Mouse (Mus musculus) midbrain, embryonic 14.5 days (tissue): ENCODE data around the gene Dpysl4. TPM values are rescaled to one million over a fixed set of nuclear protein-coding genes. Genes with fewer than 3 reads are reported as not detected.

ENCODE experiments used
- ATAC-seq: fragments of 200-750 bp; cut with Nextera tagmentation; 2 replicates; pipeline ENCODE4 v1.8.0; 2017; ENCODE audit warnings: moderate number of reproducible peaks, moderate library complexity; ENCODE audit not compliant: low FRiP score, low TSS enrichment
- DNase-seq: peaks from one replicate; pipeline ENCODE4 v3.0.0-alpha.2; 2015
- H3K27ac ChIP-seq: fragments of 300-500 bp; sonication (generic); replicated peaks from 2 replicates; pipeline ENCODE4 v1.5.1; 2014; ENCODE audit warnings: mild to moderate bottlenecking, low read depth, low read length, moderate library complexity
- H3K27me3 ChIP-seq: fragments of 300-500 bp; sonication (generic); 2 replicates; pipeline ENCODE4 v1.6.1; 2014; ENCODE audit warnings: low read length, control low read depth, mixed read lengths; ENCODE audit not compliant: control insufficient read depth, insufficient read depth
- H3K36me3 ChIP-seq: fragments of 300-500 bp; sonication (generic); 2 replicates; pipeline ENCODE4 v1.6.1; 2014; ENCODE audit warnings: low read length, control low read depth; ENCODE audit not compliant: control insufficient read depth, insufficient read depth
- H3K4me1 ChIP-seq: fragments of 300-500 bp; sonication (generic); 2 replicates; pipeline ENCODE4 v1.6.1; 2014; ENCODE audit warnings: mild to moderate bottlenecking, antibody characterized with exemption, low read length, control low read depth; ENCODE audit not compliant: control insufficient read depth, insufficient read depth
- H3K4me2 ChIP-seq: fragments of 300-500 bp; sonication (generic); 2 replicates; pipeline ENCODE4 v1.6.1; 2014; ENCODE audit warnings: mild to moderate bottlenecking, low read length, moderate library complexity
- H3K4me3 ChIP-seq: fragments of 300-500 bp; sonication (generic); replicated peaks from 2 replicates; pipeline ENCODE4 v1.5.1; 2014; ENCODE audit warnings: low read depth, low read length
- H3K9ac ChIP-seq: fragments of 300-500 bp; sonication (generic); replicated peaks from 2 replicates; pipeline ENCODE4 v1.6.1; 2014; ENCODE audit warnings: mild to moderate bottlenecking, low read length, moderate library complexity
- H3K9me3 ChIP-seq: fragments of 300-500 bp; sonication (generic); 2 replicates; pipeline ENCODE4 v1.6.1; 2016; ENCODE audit warnings: low read length, control low read depth, mixed read lengths; ENCODE audit not compliant: control insufficient read depth
- WGBS: fragments of 180-500 bp; shearing (Covaris S2); extraction: QIAGEN DNeasy Blood & Tissue Kit; methylation state at CpG from one replicate; pipeline ENCODE4 v1.1.7; 2014; 5-methylcytosine and 5-hydroxymethylcytosine counted together
- polyA plus RNA-seq: library from polyadenylated mRNA; unstranded; fragments of >200 nt; fragmentation: Nextera tagmentation; extraction: Ambion mirVana; gene quantifications from 2 replicates; pipeline ENCODE4 v1.2.1, GENCODE M21; 2014

The Dpysl4 gene
- polyA plus RNA-seq, 1 experiment from 2014 or later = 215 TPM

- Histone ChIP-seq H3K9ac (no peak overlapping the region), H3K4me3 (no peak overlapping the region), H3K4me2 (no peak overlapping the region), H3K27me3 (no peaks in the 10 kb centered on the region), H3K4me1 (peaks cover 11% of the 10 kb centered on the region), H3K27ac (no peak overlapping the region), H3K36me3 (peaks cover 82% of the 10 kb centered on the region), H3K9me3 (no peaks in the 10 kb centered on the region)
- 93% methylated on average over 5 of the region's 5 CpGs for WGBS
- ATAC-seq (no peak), DNase-seq (no peak)
Measured at GRCm38 (mm10) chr7:139093124-139093523, 7.3 kb downstream of the Dpysl4 start.

DNA sequence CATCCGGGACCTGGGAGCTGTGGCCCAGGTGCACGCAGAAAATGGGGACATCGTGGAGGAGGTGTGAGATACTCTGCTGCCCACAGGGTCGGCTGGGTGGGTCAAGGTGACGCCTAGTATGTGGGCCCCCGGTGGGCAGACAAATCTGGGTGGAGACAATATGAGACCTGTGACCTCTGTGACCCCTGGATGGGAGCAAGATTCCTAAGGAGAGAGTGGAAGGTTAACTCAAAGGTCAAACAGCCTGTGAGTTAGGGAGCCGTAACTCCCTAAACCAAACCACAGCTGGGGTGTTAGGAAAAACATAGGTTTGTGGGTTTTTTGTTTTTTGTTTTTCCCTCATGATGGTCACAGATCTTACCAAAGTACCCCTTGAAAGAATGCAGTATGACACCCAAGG lies 8.0 kb downstream of the Dpysl4 start:
- no peaks in the 10 kb centered on the region for H3K9me3 ChIP-seq
- H3K4me3 ChIP-seq = no peak overlapping the region
- peaks cover 4% of the 10 kb centered on the region; the same call in 1 of the 2 replicates for H3K4me1 ChIP-seq
- H3K4me2 ChIP-seq = no peak overlapping the region
- no peaks in the 10 kb centered on the region for H3K27me3 ChIP-seq
- no peak overlapping the region for H3K9ac ChIP-seq
- ATAC-seq (no peak), DNase-seq (no peak)
- no peak overlapping the region for H3K27ac ChIP-seq
- H3K36me3 ChIP-seq = peaks cover 89% of the 10 kb centered on the region
- 91% methylated on average over 7 of the region's 7 CpGs for WGBS

DNA sequence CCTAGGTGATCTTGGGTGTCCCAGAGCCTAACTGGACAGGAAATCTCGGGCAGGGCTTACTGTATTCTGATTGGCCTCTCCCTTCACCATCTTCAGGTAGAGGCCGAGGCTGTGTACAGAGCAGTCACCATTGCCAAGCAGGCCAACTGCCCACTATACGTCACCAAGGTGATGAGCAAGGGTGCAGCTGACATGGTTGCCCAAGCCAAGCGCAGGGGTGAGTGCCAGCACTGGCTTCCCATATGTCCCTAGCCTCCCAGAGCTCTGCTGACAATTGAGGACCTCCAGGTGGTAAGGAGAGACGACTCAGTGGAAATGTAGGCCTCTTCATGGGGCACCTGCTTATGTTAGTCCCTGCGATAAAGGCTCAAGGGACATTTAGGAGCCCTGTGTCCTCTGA lies 9.0 kb downstream of the Dpysl4 start:
- ATAC-seq (no peak), DNase-seq (no peak)
- no peaks in the 10 kb centered on the region for H3K4me1 ChIP-seq
- H3K27ac ChIP-seq = no peak overlapping the region
- H3K4me2 ChIP-seq = no peak overlapping the region
- peaks cover 90% of the 10 kb centered on the region for H3K36me3 ChIP-seq
- no peaks in the 10 kb centered on the region for H3K27me3 ChIP-seq
- WGBS = 85% methylated on average over 6 of the region's 6 CpGs
- no peaks in the 10 kb centered on the region for H3K9me3 ChIP-seq
- H3K9ac ChIP-seq = no peak overlapping the region
- H3K4me3 ChIP-seq = no peak overlapping the region

DNA sequence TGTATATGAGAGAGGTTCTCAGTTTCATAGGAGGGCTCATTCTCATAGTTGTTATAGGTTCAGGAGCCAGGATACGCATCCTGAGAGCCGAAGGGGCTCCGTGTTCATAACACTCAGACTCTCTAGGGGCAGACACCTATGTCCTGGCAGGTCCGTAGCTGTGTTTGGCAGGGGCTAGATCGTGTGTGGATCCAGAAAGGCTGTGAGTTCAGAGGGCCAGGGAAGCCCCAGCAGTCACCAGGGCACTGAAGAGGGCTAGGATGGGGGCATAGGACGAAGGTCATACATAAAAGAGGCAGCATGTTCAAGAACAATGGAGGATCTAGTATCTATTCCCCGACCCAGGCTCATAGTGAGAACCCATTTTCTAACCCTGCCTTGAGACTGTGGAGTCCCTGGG lies 9.5 kb downstream of the Dpysl4 start:
- H3K9ac ChIP-seq = no peak overlapping the region
- 82% methylated on average over 7 of the region's 7 CpGs for WGBS
- H3K27me3 ChIP-seq = no peaks in the 10 kb centered on the region

DNA sequence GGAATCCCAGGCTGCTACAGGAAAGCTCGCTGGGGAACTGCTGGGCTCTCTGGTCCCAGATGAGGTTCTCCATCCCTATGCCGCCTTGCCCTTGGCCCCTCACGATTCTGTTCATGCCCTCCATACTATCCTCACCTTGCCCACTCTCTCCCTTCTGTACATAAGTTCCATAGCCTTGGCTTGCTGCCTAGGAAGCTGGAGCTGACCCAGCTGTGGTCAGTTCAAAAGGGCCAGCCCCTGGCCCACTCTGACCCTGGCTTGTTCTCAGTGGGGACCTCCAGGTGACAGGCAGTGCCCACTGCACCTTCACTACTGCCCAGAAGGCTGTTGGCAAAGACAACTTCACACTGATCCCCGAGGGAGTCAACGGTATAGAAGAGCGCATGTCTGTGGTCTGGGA lies 10.6 kb downstream of the Dpysl4 start:
- DNase-seq (no peak), ATAC-seq (no peak)
- Histone ChIP-seq H3K9me3 (no peaks in the 10 kb centered on the region), H3K4me1 (no peaks in the 10 kb centered on the region), H3K36me3 (peaks cover 90% of the 10 kb centered on the region), H3K9ac (no peak overlapping the region), H3K27ac (no peak overlapping the region), H3K4me2 (no peak overlapping the region), H3K27me3 (no peaks in the 10 kb centered on the region), H3K4me3 (no peak overlapping the region)
- 92% methylated on average over 6 of the region's 6 CpGs for WGBS

More for the DNA sequence above, 9.5 kb downstream of the Dpysl4 start:
- no peak for ATAC-seq
- Histone ChIP-seq H3K27ac (no peak overlapping the region), H3K36me3 (peaks cover 90% of the 10 kb centered on the region), H3K4me3 (no peak overlapping the region), H3K9me3 (no peaks in the 10 kb centered on the region), H3K4me1 (no peaks in the 10 kb centered on the region), H3K4me2 (no peak overlapping the region)
- no peak for DNase-seq

GRCm38 (mm10) chr7:139100531-139101095 lies 14.8 kb downstream of the Dpysl4 start:
- Histone ChIP-seq H3K4me1 (no peaks in the 10 kb centered on the region), H3K27ac (no peak overlapping the region), H3K27me3 (no peaks in the 10 kb centered on the region), H3K9me3 (no peaks in the 10 kb centered on the region), H3K36me3 (peaks cover 53% of the 10 kb centered on the region), H3K4me3 (no peak overlapping the region), H3K9ac (no peak overlapping the region), H3K4me2 (no peak overlapping the region)
- WGBS = 71% methylated on average over 12 of the region's 12 CpGs
- ATAC-seq (no peak), DNase-seq (no peak)

- no peak overlapping the region for H3K27ac ChIP-seq
- no peaks in the 10 kb centered on the region for H3K27me3 ChIP-seq
- H3K4me3 ChIP-seq = no peak overlapping the region
- no peaks in the 10 kb centered on the region for H3K4me1 ChIP-seq
- ATAC-seq (no peak), DNase-seq (no peak)
- H3K9ac ChIP-seq = no peak overlapping the region
- 74% methylated on average over 10 of the region's 10 CpGs for WGBS
- H3K9me3 ChIP-seq = no peaks in the 10 kb centered on the region
- peaks cover 47% of the 10 kb centered on the region for H3K36me3 ChIP-seq
- H3K4me2 ChIP-seq = no peak overlapping the region
Measured at GRCm38 (mm10) chr7:139101286-139101804, 15.5 kb downstream of the Dpysl4 start.

DNA sequence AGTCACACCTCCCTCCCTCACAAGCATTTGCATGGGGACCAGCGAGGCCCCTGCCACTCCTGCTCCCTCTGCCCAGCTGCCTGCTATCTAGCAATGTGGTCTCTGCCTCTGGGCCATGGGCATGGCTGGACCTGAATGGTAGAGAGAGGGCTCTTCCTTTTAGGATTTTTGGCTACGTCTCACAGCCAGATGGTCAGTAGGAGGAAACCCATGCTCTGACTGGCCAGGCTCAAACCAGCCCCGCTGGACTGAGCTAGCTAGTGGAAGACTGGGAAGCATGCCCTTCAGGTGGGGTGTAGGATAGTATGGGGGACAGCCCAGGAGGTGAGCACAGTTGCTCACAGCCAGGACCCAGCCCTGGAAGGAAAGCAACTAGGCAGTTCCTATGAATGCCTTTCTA lies 16.0 kb downstream of the Dpysl4 start:
- ATAC-seq = no peak

GRCm38 (mm10) chr7:139103960-139104381 lies 18.2 kb downstream of the Dpysl4 start:
- 67% methylated on average over 10 of the region's 10 CpGs for WGBS
- H3K9ac ChIP-seq = no peak overlapping the region
- no peak for DNase-seq
- peaks cover 26% of the 10 kb centered on the region for H3K36me3 ChIP-seq
- no peaks in the 10 kb centered on the region for H3K4me1 ChIP-seq
- no peaks in the 10 kb centered on the region for H3K9me3 ChIP-seq
- H3K4me2 ChIP-seq = no peak overlapping the region
- H3K27me3 ChIP-seq = no peaks in the 10 kb centered on the region
- peak; percentile 57; the same call in 1 of the 2 replicates for ATAC-seq
- H3K27ac ChIP-seq = no peak overlapping the region
- H3K4me3 ChIP-seq = no peak overlapping the region

More for the DNA sequence above, 16.0 kb downstream of the Dpysl4 start:
- no peaks in the 10 kb centered on the region for H3K27me3 ChIP-seq
- H3K27ac ChIP-seq = no peak overlapping the region
- no peak overlapping the region for H3K4me3 ChIP-seq
- peaks cover 42% of the 10 kb centered on the region for H3K36me3 ChIP-seq
- DNase-seq = no peak
- no peaks in the 10 kb centered on the region for H3K9me3 ChIP-seq
- H3K9ac ChIP-seq = no peak overlapping the region
- H3K4me1 ChIP-seq = no peaks in the 10 kb centered on the region
- no peak overlapping the region for H3K4me2 ChIP-seq
- 78% methylated on average over 3 of the region's 3 CpGs for WGBS
